Mouse (Mus musculus): ENCODE measurements around the gene Ptpn20. TPM values are rescaled to one million over a fixed set of nuclear protein-coding genes. Genes with fewer than 3 reads are reported as not detected.

Gene Ptpn20
- polyA plus RNA-seq, 1 experiment: not detected

GRCm38 (mm10) chr14:33579771-33580484, 9.1 kb upstream of the Ptpn20 start:
- H3K27me3 ChIP-seq (ENCODE audit: control insufficient read depth, insufficient read depth, low read length): no peaks in the 10 kb centered on the region

GRCm38 (mm10) chr14:33598376-33599130, 9.5 kb downstream of the Ptpn20 start:
- Histone ChIP-seq H3K4me1 (ENCODE audit: control insufficient read depth, insufficient read depth, insufficient read length, low read length) (no peaks in the 10 kb centered on the region), H3K36me3 (ENCODE audit: control insufficient read depth, insufficient read depth, low read length) (no peaks in the 10 kb centered on the region), H3K27ac (ENCODE audit: insufficient read depth, low read depth, low read length) (no peak overlapping the region), H3K27me3 (ENCODE audit: control insufficient read depth, insufficient read depth, low read length) (no peaks in the 10 kb centered on the region), H3K4me3 (ENCODE audit: low read depth, low read length) (no peak overlapping the region)
- WGBS: 89% methylated on average over 9 of the region's 9 CpGs
- no peak for TF ChIP-seq CTCF (IDR thresholded peaks at IDR 0.05; ENCODE audit: extremely low read depth, insufficient read length, insufficient replicate concordance, low read depth, low read length)
- TF ChIP-seq POLR2A (IDR thresholded peaks at IDR 0.05; ENCODE audit: low read depth, low read length): no peak

More at GRCm38 (mm10) chr14:33579771-33580484, 9.1 kb upstream of the Ptpn20 start:
- Histone ChIP-seq H3K27ac (ENCODE audit: insufficient read depth, low read depth, low read length) (no peak overlapping the region), H3K36me3 (ENCODE audit: control insufficient read depth, insufficient read depth, low read length) (no peaks in the 10 kb centered on the region), H3K4me1 (ENCODE audit: control insufficient read depth, insufficient read depth, insufficient read length, low read length) (no peaks in the 10 kb centered on the region), H3K4me3 (ENCODE audit: low read depth, low read length) (no peak overlapping the region)
- TF ChIP-seq POLR2A (IDR thresholded peaks at IDR 0.05; ENCODE audit: low read depth, low read length) (no peak), CTCF (IDR thresholded peaks at IDR 0.05; ENCODE audit: extremely low read depth, insufficient read length, insufficient replicate concordance, low read depth, low read length) (no peak)
- WGBS: 75% methylated on average over 7 of the region's 7 CpGs

- H3K4me1 ChIP-seq (ENCODE audit: control insufficient read depth, insufficient read depth, insufficient read length, low read length): no peaks in the 10 kb centered on the region
- no peaks in the 10 kb centered on the region for H3K27me3 ChIP-seq (ENCODE audit: control insufficient read depth, insufficient read depth, low read length)
- 83% methylated on average over 10 of the region's 10 CpGs for WGBS
- TF ChIP-seq CTCF (IDR thresholded peaks at IDR 0.05; ENCODE audit: extremely low read depth, insufficient read length, insufficient replicate concordance, low read depth, low read length): no peak
- no peak for TF ChIP-seq POLR2A (IDR thresholded peaks at IDR 0.05; ENCODE audit: low read depth, low read length)
- no peak overlapping the region for H3K4me3 ChIP-seq (ENCODE audit: low read depth, low read length)
- no peaks in the 10 kb centered on the region for H3K36me3 ChIP-seq (ENCODE audit: control insufficient read depth, insufficient read depth, low read length)
- no peak overlapping the region for H3K27ac ChIP-seq (ENCODE audit: insufficient read depth, low read depth, low read length)
These were observed 18.4 kb downstream of the Ptpn20 start for GRCm38 (mm10) chr14:33607431-33607830.

GRCm38 (mm10) chr14:33625036-33625435, 36.0 kb downstream of the Ptpn20 start:
- Histone ChIP-seq H3K4me1 (ENCODE audit: control insufficient read depth, insufficient read depth, insufficient read length, low read length) (no peaks in the 10 kb centered on the region), H3K4me3 (ENCODE audit: low read depth, low read length) (no peak overlapping the region), H3K36me3 (ENCODE audit: control insufficient read depth, insufficient read depth, low read length) (no peaks in the 10 kb centered on the region), H3K27me3 (ENCODE audit: control insufficient read depth, insufficient read depth, low read length) (no peaks in the 10 kb centered on the region), H3K27ac (ENCODE audit: insufficient read depth, low read depth, low read length) (no peak overlapping the region)
- 60% methylated on average over 3 of the region's 3 CpGs for WGBS
- TF ChIP-seq CTCF (IDR thresholded peaks at IDR 0.05; ENCODE audit: extremely low read depth, insufficient read length, insufficient replicate concordance, low read depth, low read length) (no peak), POLR2A (IDR thresholded peaks at IDR 0.05; ENCODE audit: low read depth, low read length) (no peak)

GRCm38 (mm10) chr14:33632790-33633372, 43.9 kb downstream of the Ptpn20 start:
- Histone ChIP-seq H3K27ac (ENCODE audit: insufficient read depth, low read depth, low read length) (no peak overlapping the region), H3K4me3 (ENCODE audit: low read depth, low read length) (no peak overlapping the region), H3K27me3 (ENCODE audit: control insufficient read depth, insufficient read depth, low read length) (no peaks in the 10 kb centered on the region), H3K4me1 (ENCODE audit: control insufficient read depth, insufficient read depth, insufficient read length, low read length) (no peaks in the 10 kb centered on the region), H3K36me3 (ENCODE audit: control insufficient read depth, insufficient read depth, low read length) (no peaks in the 10 kb centered on the region)
- WGBS: 64% methylated on average over 8 of the region's 8 CpGs
- no peak for TF ChIP-seq CTCF (IDR thresholded peaks at IDR 0.05; ENCODE audit: extremely low read depth, insufficient read length, insufficient replicate concordance, low read depth, low read length)
- no peak for TF ChIP-seq POLR2A (IDR thresholded peaks at IDR 0.05; ENCODE audit: low read depth, low read length)

- H3K27me3 ChIP-seq (ENCODE audit: control insufficient read depth, insufficient read depth, low read length): no peaks in the 10 kb centered on the region
- 81% methylated on average over 4 of the region's 4 CpGs for WGBS
- H3K4me1 ChIP-seq (ENCODE audit: control insufficient read depth, insufficient read depth, insufficient read length, low read length): no peaks in the 10 kb centered on the region
- H3K36me3 ChIP-seq (ENCODE audit: control insufficient read depth, insufficient read depth, low read length): no peaks in the 10 kb centered on the region
- no peak overlapping the region for H3K27ac ChIP-seq (ENCODE audit: insufficient read depth, low read depth, low read length)
- no peak overlapping the region for H3K4me3 ChIP-seq (ENCODE audit: low read depth, low read length)
- TF ChIP-seq CTCF (IDR thresholded peaks at IDR 0.05; ENCODE audit: extremely low read depth, insufficient read length, insufficient replicate concordance, low read depth, low read length): no peak
- TF ChIP-seq POLR2A (IDR thresholded peaks at IDR 0.05; ENCODE audit: low read depth, low read length): no peak
These were observed 45.3 kb downstream of the Ptpn20 start for GRCm38 (mm10) chr14:33634354-33634753.

- no peak overlapping the region for H3K4me3 ChIP-seq (ENCODE audit: low read depth, low read length)
- 89% methylated on average over 1 of the region's 1 CpGs for WGBS
- H3K27ac ChIP-seq (ENCODE audit: insufficient read depth, low read depth, low read length): no peak overlapping the region
- no peaks in the 10 kb centered on the region for H3K27me3 ChIP-seq (ENCODE audit: control insufficient read depth, insufficient read depth, low read length)
- TF ChIP-seq POLR2A (IDR thresholded peaks at IDR 0.05; ENCODE audit: low read depth, low read length) (no peak), CTCF (IDR thresholded peaks at IDR 0.05; ENCODE audit: extremely low read depth, insufficient read length, insufficient replicate concordance, low read depth, low read length) (no peak)
- no peaks in the 10 kb centered on the region for H3K4me1 ChIP-seq (ENCODE audit: control insufficient read depth, insufficient read depth, insufficient read length, low read length)
- H3K36me3 ChIP-seq (ENCODE audit: control insufficient read depth, insufficient read depth, low read length): no peaks in the 10 kb centered on the region
These were observed 45.8 kb downstream of the Ptpn20 start for GRCm38 (mm10) chr14:33634774-33635173.

Measured in small intestine, adult 2 months (tissue).